Mouse (Mus musculus) limb, embryonic 14.5 days (tissue): ENCODE results near the gene Akip1. TPM values are rescaled to one million over a fixed set of nuclear protein-coding genes. Genes with fewer than 3 reads are reported as not detected.

Experiments
- ATAC-seq: fragments of 200-750 bp; cut with Nextera tagmentation; 2 replicates; pipeline ENCODE4 v1.8.0; 2017; ENCODE audit warnings: low read depth, moderate number of reproducible peaks, moderate TSS enrichment; ENCODE audit not compliant: low FRiP score
- DNase-seq: peaks from one replicate; pipeline ENCODE4 v3.0.0-alpha.2; 2015; ENCODE audit warnings: low spot score
- H3K27ac ChIP-seq: fragments of 300-500 bp; sonication (generic); replicated peaks from 2 replicates; pipeline ENCODE4 v1.5.1; 2014; ENCODE audit warnings: low read depth, mild to moderate bottlenecking, low read length, moderate library complexity, mixed read lengths
- H3K27me3 ChIP-seq: fragments of 300-500 bp; sonication (generic); 2 replicates; pipeline ENCODE4 v1.6.1; 2014; ENCODE audit warnings: low read length, mixed read lengths; ENCODE audit not compliant: control insufficient read depth, insufficient read depth
- H3K36me3 ChIP-seq: fragments of 300-500 bp; sonication (generic); 2 replicates; pipeline ENCODE4 v1.6.1; 2014; ENCODE audit warnings: mild to moderate bottlenecking, low read length, moderate library complexity, mixed read lengths; ENCODE audit not compliant: control insufficient read depth, insufficient read depth
- H3K4me1 ChIP-seq: fragments of 300-500 bp; sonication (generic); 2 replicates; pipeline ENCODE4 v1.6.1; 2014; ENCODE audit warnings: antibody characterized with exemption, low read length, mixed read lengths; ENCODE audit not compliant: control insufficient read depth, insufficient read depth
- H3K4me2 ChIP-seq: fragments of 300-500 bp; sonication (generic); replicated peaks from 2 replicates; pipeline ENCODE4 v1.6.1; 2014; ENCODE audit warnings: low read depth, mild to moderate bottlenecking, low read length, moderate library complexity; ENCODE audit not compliant: severe bottlenecking
- H3K4me3 ChIP-seq: fragments of 300-500 bp; sonication (generic); replicated peaks from 2 replicates; pipeline ENCODE4 v1.5.1; 2014; ENCODE audit warnings: low read length
- H3K9ac ChIP-seq: fragments of 300-500 bp; sonication (generic); 2 replicates; pipeline ENCODE4 v1.6.1; 2014; ENCODE audit warnings: mild to moderate bottlenecking, low read depth, low read length, moderate library complexity; ENCODE audit not compliant: severe bottlenecking
- H3K9me3 ChIP-seq: fragments of 300-500 bp; sonication (generic); 2 replicates; pipeline ENCODE4 v1.6.1; 2016; ENCODE audit warnings: low read length; ENCODE audit not compliant: control insufficient read depth
- POLR2A ChIP-seq: fragments of 200-500 bp; IDR thresholded peaks from 2 replicates; pipeline ENCODE4 v1.8.0; 2012; ENCODE audit warnings: inconsistent platforms, mild to moderate bottlenecking, moderate library complexity, borderline replicate concordance; ENCODE audit not compliant: insufficient read depth, insufficient read length; ENCODE audit errors: extremely low read depth
- WGBS: fragments of 180-500 bp; shearing (Covaris S2); extraction: QIAGEN DNeasy Blood & Tissue Kit; methylation state at CpG from one replicate; pipeline ENCODE4 v1.1.7; 2014; 5-methylcytosine and 5-hydroxymethylcytosine counted together
- polyA plus RNA-seq, 2 experiments: library from polyadenylated mRNA; depleted of rRNA in 1 of 2; stranded (reverse) in 1 of 2; unstranded in 1 of 2; fragments of >200 nt; fragmentation: Nextera tagmentation in 1 of 2; extraction: Ambion mirVana in 1 of 2; gene quantifications; 2 replicates each; pipeline versions ENCODE4 v1.2.1 to v1.2.3; 2012 to 2014

Akip1 gene
- polyA plus RNA-seq, 2 experiments = 25.5 to 39.0 TPM

- Histone ChIP-seq H3K9me3 (no peaks in the 10 kb centered on the region), H3K4me2 (no peak overlapping the region), H3K4me3 (no peak overlapping the region), H3K9ac (no peak overlapping the region), H3K36me3 (peaks cover 35% of the 10 kb centered on the region), H3K4me1 (no peaks in the 10 kb centered on the region), H3K27ac (no peak overlapping the region), H3K27me3 (no peaks in the 10 kb centered on the region)
- TF ChIP-seq POLR2A = no peak
- no peak for ATAC-seq
- 73% methylated on average over 5 of the region's 5 CpGs for WGBS
- no peak for DNase-seq
Observed at GRCm38 (mm10) chr7:109739822-109740370, 36.4 kb downstream of the Akip1 start.

- H3K9ac ChIP-seq = no peak overlapping the region
- H3K27ac ChIP-seq = no peak overlapping the region
- no peaks in the 10 kb centered on the region for H3K27me3 ChIP-seq
- no peaks in the 10 kb centered on the region for H3K4me1 ChIP-seq
- no peak for TF ChIP-seq POLR2A
- 89% methylated on average over 1 of the region's 1 CpGs for WGBS
- no peak for DNase-seq
- peaks cover 33% of the 10 kb centered on the region for H3K36me3 ChIP-seq
- H3K4me2 ChIP-seq = no peak overlapping the region
- no peaks in the 10 kb centered on the region for H3K9me3 ChIP-seq
- no peak overlapping the region for H3K4me3 ChIP-seq
- ATAC-seq = no peak
Observed at GRCm38 (mm10) chr7:109741060-109741459, 37.6 kb downstream of the Akip1 start.

- H3K36me3 ChIP-seq = peaks cover 27% of the 10 kb centered on the region
- no peak overlapping the region for H3K27ac ChIP-seq
- H3K4me2 ChIP-seq = no peak overlapping the region
- no peak for ATAC-seq
- H3K4me3 ChIP-seq = no peak overlapping the region
- no peak for TF ChIP-seq POLR2A
- DNase-seq = no peak
- WGBS = 84% methylated on average over 4 of the region's 4 CpGs
- no peak overlapping the region for H3K9ac ChIP-seq
- H3K4me1 ChIP-seq = no peaks in the 10 kb centered on the region
- H3K9me3 ChIP-seq = no peaks in the 10 kb centered on the region
- no peaks in the 10 kb centered on the region for H3K27me3 ChIP-seq
Observed at GRCm38 (mm10) chr7:109741703-109742102, 38.2 kb downstream of the Akip1 start.

- H3K4me2 ChIP-seq = no peak overlapping the region
- WGBS = 29% methylated on average over 1 of the region's 1 CpGs
- no peak overlapping the region for H3K4me3 ChIP-seq
- H3K27ac ChIP-seq = no peak overlapping the region
- peaks cover 15% of the 10 kb centered on the region for H3K36me3 ChIP-seq
- H3K4me1 ChIP-seq = peaks cover under 1% of the 10 kb centered on the region; the same call in 1 of the 2 replicates
- ATAC-seq = no peak
- no peaks in the 10 kb centered on the region for H3K9me3 ChIP-seq
- H3K9ac ChIP-seq = no peak overlapping the region
- no peaks in the 10 kb centered on the region for H3K27me3 ChIP-seq
- no peak for DNase-seq
- TF ChIP-seq POLR2A = no peak
Observed at GRCm38 (mm10) chr7:109747747-109748146, 44.3 kb downstream of the Akip1 start.

- DNase-seq (no peak), ATAC-seq (no peak; the same call in 1 of the 2 replicates)
- Histone ChIP-seq H3K4me1 (peaks cover 4% of the 10 kb centered on the region; the same call in 1 of the 2 replicates), H3K4me3 (peak overlapping the region; percentile 95), H3K27ac (peak overlapping the region; percentile 86), H3K4me2 (peak overlapping the region; percentile 86), H3K36me3 (no peaks in the 10 kb centered on the region), H3K27me3 (no peaks in the 10 kb centered on the region), H3K9ac (peak overlapping the region; percentile 86), H3K9me3 (no peaks in the 10 kb centered on the region)
- no peak for TF ChIP-seq POLR2A
- WGBS = 5% methylated on average over 13 of the region's 13 CpGs
Observed at GRCm38 (mm10) chr7:109751427-109752007, 48.0 kb downstream of the Akip1 start.
